Mouse (Mus musculus): ENCODE data around the gene Cdc45. TPM values are rescaled to one million over a fixed set of nuclear protein-coding genes. Genes with fewer than 3 reads are reported as not detected.

Cdc45 gene
- polyA plus RNA-seq, 1 experiment from 2014 or later = 4.8 TPM

- DNase-seq (ENCODE audit: low spot score) (no peak), ATAC-seq (no peak)
- Histone ChIP-seq H3K27ac (ENCODE audit: low read length) (no peak overlapping the region), H3K4me2 (replicated peaks; ENCODE audit: low read depth, low read length) (no peak overlapping the region), H3K4me1 (ENCODE audit: insufficient read depth, low read depth, low read length) (no peaks in the 10 kb centered on the region), H3K4me3 (ENCODE audit: low read depth, low read length) (no peak overlapping the region), H3K36me3 (ENCODE audit: insufficient read depth, low read length) (no peaks in the 10 kb centered on the region), H3K27me3 (replicated peaks; ENCODE audit: insufficient read depth, low read length) (no peaks in the 10 kb centered on the region), H3K9me3 (ENCODE audit: low read length) (no peaks in the 10 kb centered on the region), H3K9ac (replicated peaks; ENCODE audit: low read depth) (no peak overlapping the region)
- TF ChIP-seq CTCF (IDR thresholded peaks at IDR 0.05) = no peak
- TF ChIP-seq EP300 (IDR thresholded peaks at IDR 0.05) = no peak
- 89% methylated on average over 7 of the region's 7 CpGs for WGBS
Measured at GRCm38 (mm10) chr16:18785025-18785424, 26.8 kb downstream of the Cdc45 start.

DNA sequence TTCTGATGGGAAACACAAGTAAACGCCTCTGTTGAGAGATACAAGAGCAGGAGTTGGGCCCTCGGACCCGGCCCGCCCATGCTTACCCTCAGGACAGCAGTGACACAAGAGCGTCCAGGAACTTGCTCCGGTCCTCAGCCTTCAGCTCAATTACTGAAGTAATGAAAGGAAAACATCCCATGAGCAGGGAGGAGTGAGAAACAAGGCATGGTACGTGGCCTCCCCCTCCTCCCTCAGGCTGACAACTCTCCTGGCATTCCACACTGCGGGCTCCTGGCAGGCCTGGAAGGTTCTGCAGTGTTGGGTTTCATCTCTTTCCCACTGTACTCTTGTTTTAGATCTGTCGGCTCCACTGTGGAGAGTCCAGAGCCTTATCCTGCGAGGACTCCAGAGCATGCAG, 30.0 kb downstream of the Cdc45 start:
- DNase-seq (ENCODE audit: low spot score) (no peak), ATAC-seq (no peak)
- Histone ChIP-seq H3K27me3 (replicated peaks; ENCODE audit: insufficient read depth, low read length) (0 out of 2 replicates have a peak, but pooled peaks cover 13% of the 10 kb centered on the region), H3K4me1 (ENCODE audit: insufficient read depth, low read depth, low read length) (no peaks in the 10 kb centered on the region), H3K4me3 (ENCODE audit: low read depth, low read length) (no peak overlapping the region), H3K9ac (replicated peaks; ENCODE audit: low read depth) (no peak overlapping the region), H3K36me3 (ENCODE audit: insufficient read depth, low read length) (no peaks in the 10 kb centered on the region), H3K4me2 (replicated peaks; ENCODE audit: low read depth, low read length) (no peak overlapping the region), H3K9me3 (ENCODE audit: low read length) (no peaks in the 10 kb centered on the region), H3K27ac (ENCODE audit: low read length) (no peak overlapping the region)
- TF ChIP-seq CTCF (IDR thresholded peaks at IDR 0.05) (no peak), EP300 (IDR thresholded peaks at IDR 0.05) (no peak)
- WGBS = 84% methylated on average over 9 of the region's 10 CpGs

DNA sequence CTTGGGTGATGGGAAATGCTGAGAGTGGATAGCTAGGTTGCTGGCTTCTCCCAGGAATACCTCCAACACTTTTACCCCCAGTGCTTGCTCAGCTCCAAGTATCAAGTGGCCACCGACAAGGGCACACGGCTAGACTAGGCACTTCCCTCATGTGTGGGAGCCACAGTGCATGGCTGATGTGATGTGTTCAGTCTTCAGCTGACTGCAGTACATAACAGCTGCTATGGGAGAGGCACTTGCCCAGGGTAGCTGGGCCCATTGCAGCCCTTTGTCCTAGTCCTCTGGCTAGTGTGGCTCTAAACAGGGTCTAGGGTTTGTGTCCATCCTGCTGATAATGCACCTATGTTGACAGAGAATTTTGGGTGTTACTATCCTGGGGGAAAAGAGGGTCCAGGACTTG, 33.3 kb downstream of the Cdc45 start:
- H3K9me3 ChIP-seq (ENCODE audit: low read length) = no peaks in the 10 kb centered on the region
- 41% methylated on average over 2 of the region's 2 CpGs for WGBS
- no peak for ATAC-seq
- 0 out of 2 replicates have a peak, but pooled peaks cover 14% of the 10 kb centered on the region for H3K27me3 ChIP-seq (replicated peaks; ENCODE audit: insufficient read depth, low read length)
- no peak for DNase-seq (ENCODE audit: low spot score)
- peak overlapping the region; percentile 61 for H3K4me2 ChIP-seq (replicated peaks; ENCODE audit: low read depth, low read length)
- H3K4me3 ChIP-seq (ENCODE audit: low read depth, low read length) = peak overlapping the region; percentile 53
- no peaks in the 10 kb centered on the region for H3K4me1 ChIP-seq (ENCODE audit: insufficient read depth, low read depth, low read length)
- no peaks in the 10 kb centered on the region for H3K36me3 ChIP-seq (ENCODE audit: insufficient read depth, low read length)
- TF ChIP-seq CTCF (IDR thresholded peaks at IDR 0.05) (no peak), EP300 (IDR thresholded peaks at IDR 0.05) (no peak)
- H3K27ac ChIP-seq (ENCODE audit: low read length) = peak overlapping the region; percentile 90
- peak overlapping the region; percentile 73 for H3K9ac ChIP-seq (replicated peaks; ENCODE audit: low read depth)

DNA sequence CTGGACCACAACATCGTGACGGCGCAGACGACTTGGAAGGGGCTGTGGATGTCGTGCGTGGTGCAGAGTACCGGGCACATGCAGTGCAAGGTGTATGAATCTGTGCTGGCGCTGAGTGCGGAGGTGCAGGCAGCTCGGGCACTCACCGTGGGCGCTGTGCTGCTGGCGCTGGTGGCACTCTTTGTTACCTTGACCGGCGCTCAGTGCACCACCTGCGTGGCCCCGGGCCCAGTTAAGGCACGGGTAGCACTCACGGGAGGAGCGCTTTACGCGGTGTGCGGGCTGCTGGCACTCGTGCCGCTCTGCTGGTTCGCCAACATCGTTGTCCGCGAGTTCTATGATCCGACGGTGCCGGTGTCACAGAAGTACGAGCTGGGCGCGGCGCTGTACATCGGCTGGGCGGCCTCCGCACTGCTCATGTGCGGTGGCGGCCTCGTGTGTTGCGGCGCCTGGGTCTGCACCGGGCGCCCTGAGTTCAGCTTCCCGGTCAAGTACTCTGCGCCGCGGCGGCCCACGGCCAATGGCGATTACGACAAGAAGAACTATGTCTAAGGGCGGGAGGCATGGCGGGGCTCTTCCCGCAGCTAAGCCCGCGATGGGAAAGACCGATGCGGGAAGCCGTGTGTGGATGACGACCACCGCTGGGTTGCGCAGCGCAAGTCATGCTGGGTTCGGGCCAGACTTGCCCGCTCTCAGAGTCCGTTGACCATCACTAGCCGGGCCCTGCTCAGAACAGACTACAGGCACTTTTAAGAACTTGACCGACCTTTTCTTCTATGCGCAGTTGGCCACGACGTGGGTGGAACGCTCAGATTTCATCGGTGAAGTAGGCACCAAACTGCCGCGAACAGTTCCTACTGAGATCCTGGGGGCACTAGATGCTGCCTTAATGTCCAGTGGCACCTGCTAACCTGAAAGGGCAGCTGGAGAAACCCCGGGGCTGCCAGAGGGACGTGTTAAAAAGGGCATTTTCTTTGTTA, 34.4 kb downstream of the Cdc45 start:
- TF ChIP-seq CTCF (IDR thresholded peaks at IDR 0.05) (no peak), EP300 (IDR thresholded peaks at IDR 0.05) (no peak)
- ATAC-seq (peak; percentile 19), DNase-seq (ENCODE audit: low spot score) (no peak)
- no peaks in the 10 kb centered on the region for H3K36me3 ChIP-seq (ENCODE audit: insufficient read depth, low read length)
- peak overlapping the region; percentile 73 for H3K9ac ChIP-seq (replicated peaks; ENCODE audit: low read depth)
- H3K4me1 ChIP-seq (ENCODE audit: insufficient read depth, low read depth, low read length) = no peaks in the 10 kb centered on the region
- H3K27me3 ChIP-seq (replicated peaks; ENCODE audit: insufficient read depth, low read length) = 0 out of 2 replicates have a peak, but pooled peaks cover 14% of the 10 kb centered on the region
- peak overlapping the region; percentile 61 for H3K4me2 ChIP-seq (replicated peaks; ENCODE audit: low read depth, low read length)
- H3K27ac ChIP-seq (ENCODE audit: low read length) = peak overlapping the region; percentile 90
- WGBS = 2% methylated on average over 80 of the region's 80 CpGs
- H3K9me3 ChIP-seq (ENCODE audit: low read length) = no peaks in the 10 kb centered on the region
- H3K4me3 ChIP-seq (ENCODE audit: low read depth, low read length) = peak overlapping the region; percentile 53

DNA sequence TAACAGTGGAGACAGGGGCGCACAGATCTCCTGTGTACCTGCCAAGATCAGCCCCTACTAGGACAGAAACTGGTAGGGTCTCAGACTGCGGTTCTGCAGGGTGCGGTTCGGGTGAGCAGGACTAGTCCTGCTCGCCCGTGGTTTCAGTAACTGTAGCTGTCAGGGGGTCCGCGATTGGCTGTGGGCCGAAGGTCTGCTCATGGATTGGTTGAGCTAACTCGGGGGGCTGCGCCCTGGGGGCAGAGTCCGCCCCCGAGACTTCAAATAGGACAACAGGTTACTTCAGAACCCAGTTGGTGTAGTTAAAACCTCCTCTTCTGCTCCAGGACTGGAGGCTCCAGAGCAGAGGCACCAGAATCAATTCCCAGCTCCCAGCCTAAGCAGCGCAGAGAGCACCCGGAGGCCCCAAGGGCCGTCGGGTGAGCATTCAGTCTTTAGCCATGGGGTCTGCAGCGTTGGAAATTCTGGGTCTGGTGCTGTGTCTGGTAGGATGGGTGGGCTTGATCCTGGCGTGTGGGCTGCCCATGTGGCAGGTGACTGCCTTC, 35.2 kb downstream of the Cdc45 start, which contains the start of gene Cldn5:
TSS of gene Cldn5 (plus strand) at position 292 of the 545 bp plus-strand sequence.
- H3K4me2 ChIP-seq (replicated peaks; ENCODE audit: low read depth, low read length) = peak within 1 kb of the TSS; percentile 61
- H3K27ac ChIP-seq (ENCODE audit: low read length) = peak within 1 kb of the TSS; percentile 90
- no peaks in the 10 kb centered on the region for H3K36me3 ChIP-seq (ENCODE audit: insufficient read depth, low read length)
- peak within 1 kb of the TSS; percentile 53 for H3K4me3 ChIP-seq (ENCODE audit: low read depth, low read length)
- H3K27me3 ChIP-seq (replicated peaks; ENCODE audit: insufficient read depth, low read length) = 0 out of 2 replicates have a peak, but pooled peaks cover 14% of the 10 kb centered on the region
- no peaks in the 10 kb centered on the region for H3K4me1 ChIP-seq (ENCODE audit: insufficient read depth, low read depth, low read length)
- no peak; the same call in 1 of the 2 replicates for TF ChIP-seq EP300 (IDR thresholded peaks at IDR 0.05)
- no peak for TF ChIP-seq CTCF (IDR thresholded peaks at IDR 0.05)
- H3K9me3 ChIP-seq (ENCODE audit: low read length) = no peaks in the 10 kb centered on the region
- ATAC-seq (peak; percentile 86), DNase-seq (ENCODE audit: low spot score) (peak; percentile 75)
- peak within 1 kb of the TSS; percentile 73 for H3K9ac ChIP-seq (replicated peaks; ENCODE audit: low read depth)
- WGBS = 17% methylated on average over 19 of the region's 19 CpGs
